Comparison of ENCODE assay signal across 15 mouse cellular contexts in the genomic region with DNA sequence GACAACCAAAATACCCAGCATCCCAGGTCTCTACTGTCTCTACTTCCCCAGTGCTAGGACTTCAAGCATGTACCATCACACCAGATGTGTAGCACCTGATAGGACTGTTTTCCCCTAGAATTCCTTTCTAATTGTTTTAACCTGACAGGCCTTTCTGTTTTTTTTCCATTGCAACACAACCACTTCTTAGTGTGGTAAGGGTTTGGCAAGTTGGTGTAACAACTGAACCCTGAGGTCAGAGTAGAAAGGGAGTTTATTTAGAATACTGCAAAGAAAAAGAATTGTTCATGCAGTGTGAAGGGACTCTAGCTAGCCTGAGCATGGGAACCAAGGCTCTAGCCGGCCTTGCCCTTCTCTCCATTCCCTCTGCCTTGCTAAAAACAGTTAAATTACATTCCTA.
"Had no signal": no experiment of that assay in that cellular context is flagged by ENCODE, and none has a peak within 500 bp of the region (broad histone marks: within the 10 kb centered on the region; RNA-seq: fewer than 3 reads in every experiment).

No protein-coding gene starts in this region.

- H3K4me2 ChIP-seq: lung, embryonic 14.5 days; midbrain, embryonic 11.5 days; midbrain, embryonic 13.5 days; midbrain, embryonic 15.5 days; neural tube, embryonic 12.5 days had no signal

- H3K27ac ChIP-seq: liver, embryonic 14.5 days; macrophage; midbrain, embryonic 13.5 days; midbrain, embryonic 15.5 days; neural tube, embryonic 12.5 days had no signal

- H3K9me3 ChIP-seq: megakaryocyte, embryonic 14.5 days; midbrain, embryonic 13.5 days; midbrain, embryonic 15.5 days; neural tube, embryonic 12.5 days had no signal

- H3K4me3 ChIP-seq: megakaryocyte, embryonic 14.5 days; midbrain, embryonic 13.5 days; midbrain, embryonic 15.5 days; neural tube, embryonic 12.5 days had no signal

- DNase-seq: lung, adult 18-20 months; lung, embryonic 14.5 days; lung, postnatal 10 days; lung, postnatal 36 days; right cerebral cortex, postnatal 14 days; thymus, adult 18-20 months; thymus, postnatal 14 days; thymus, postnatal 36 days had no signal

- H3K9ac ChIP-seq: liver, embryonic 14.5 days; lung, embryonic 14.5 days; midbrain, embryonic 13.5 days; midbrain, embryonic 15.5 days; neural tube, embryonic 12.5 days had no signal

- ATAC-seq: midbrain, embryonic 13.5 days; midbrain, embryonic 15.5 days had no signal

- H3K27me3 ChIP-seq: megakaryocyte, embryonic 14.5 days; midbrain, embryonic 13.5 days; midbrain, embryonic 15.5 days; neural tube, embryonic 12.5 days had no signal

- H3K4me1 ChIP-seq: megakaryocyte, embryonic 14.5 days; midbrain, embryonic 13.5 days; midbrain, embryonic 15.5 days; neural tube, embryonic 12.5 days had no signal

- H3K36me3 ChIP-seq: midbrain, embryonic 13.5 days; midbrain, embryonic 15.5 days; neural tube, embryonic 12.5 days had no signal
